Mouse (Mus musculus) forebrain, embryonic 14.5 days (tissue): ENCODE data around the gene Hoxb9. TPM values are rescaled to one million over a fixed set of nuclear protein-coding genes. Genes with fewer than 3 reads are reported as not detected.

Experiments
- ATAC-seq: fragments of 200-750 bp; cut with Nextera tagmentation; 2 replicates; pipeline ENCODE4 v1.8.0; 2017; ENCODE audit warnings: mild to moderate bottlenecking, moderate library complexity
- DNase-seq: peaks from one replicate; pipeline ENCODE4 v3.0.0-alpha.2; 2015; ENCODE audit warnings: low spot score
- H3K27ac ChIP-seq: fragments of 300-500 bp; sonication (generic); 2 replicates; pipeline ENCODE4 v1.5.1; 2014; ENCODE audit warnings: low read depth, mild to moderate bottlenecking, control low read depth, low read length, moderate library complexity
- H3K27me3 ChIP-seq: fragments of 300-500 bp; sonication (generic); replicated peaks from 2 replicates; pipeline ENCODE4 v1.6.1; 2014; ENCODE audit warnings: low read length, control low read depth, mixed read lengths; ENCODE audit not compliant: control insufficient read depth, insufficient read depth
- H3K36me3 ChIP-seq: fragments of 300-500 bp; sonication (generic); 2 replicates; pipeline ENCODE4 v1.6.1; 2014; ENCODE audit warnings: low read length, control low read depth; ENCODE audit not compliant: control insufficient read depth, insufficient read depth
- H3K4me1 ChIP-seq: fragments of 300-500 bp; sonication (generic); 2 replicates; pipeline ENCODE4 v1.6.1; 2014; ENCODE audit warnings: antibody characterized with exemption, low read length, control low read depth; ENCODE audit not compliant: control insufficient read depth, insufficient read depth
- H3K4me2 ChIP-seq: fragments of 300-500 bp; sonication (generic); 2 replicates; pipeline ENCODE4 v1.6.1; 2014; ENCODE audit warnings: mild to moderate bottlenecking, control low read depth, low read length
- H3K4me3 ChIP-seq: fragments of 300-500 bp; sonication (generic); 2 replicates; pipeline ENCODE4 v1.5.1; 2014; ENCODE audit warnings: low read depth, low read length, control low read depth
- H3K9ac ChIP-seq: fragments of 300-500 bp; sonication (generic); 2 replicates; pipeline ENCODE4 v1.6.1; 2014; ENCODE audit warnings: mild to moderate bottlenecking, low read length, control low read depth, moderate library complexity
- H3K9me3 ChIP-seq: fragments of 300-500 bp; sonication (generic); replicated peaks from 2 replicates; pipeline ENCODE4 v1.6.1; 2016; ENCODE audit warnings: low read length, control low read depth, mixed read lengths; ENCODE audit not compliant: control insufficient read depth
- WGBS: fragments of 180-500 bp; shearing (Covaris S2); extraction: QIAGEN DNeasy Blood & Tissue Kit; methylation state at CpG from one replicate; pipeline ENCODE4 v1.1.7; 2014; 5-methylcytosine and 5-hydroxymethylcytosine counted together
- polyA plus RNA-seq: library from polyadenylated mRNA; unstranded; fragments of >200 nt; fragmentation: Nextera tagmentation; extraction: Ambion mirVana; gene quantifications from 2 replicates; pipeline ENCODE4 v1.2.1, GENCODE M21; 2014

Hoxb9 gene
- polyA plus RNA-seq, 1 experiment from 2014 or later: not detected

DNA sequence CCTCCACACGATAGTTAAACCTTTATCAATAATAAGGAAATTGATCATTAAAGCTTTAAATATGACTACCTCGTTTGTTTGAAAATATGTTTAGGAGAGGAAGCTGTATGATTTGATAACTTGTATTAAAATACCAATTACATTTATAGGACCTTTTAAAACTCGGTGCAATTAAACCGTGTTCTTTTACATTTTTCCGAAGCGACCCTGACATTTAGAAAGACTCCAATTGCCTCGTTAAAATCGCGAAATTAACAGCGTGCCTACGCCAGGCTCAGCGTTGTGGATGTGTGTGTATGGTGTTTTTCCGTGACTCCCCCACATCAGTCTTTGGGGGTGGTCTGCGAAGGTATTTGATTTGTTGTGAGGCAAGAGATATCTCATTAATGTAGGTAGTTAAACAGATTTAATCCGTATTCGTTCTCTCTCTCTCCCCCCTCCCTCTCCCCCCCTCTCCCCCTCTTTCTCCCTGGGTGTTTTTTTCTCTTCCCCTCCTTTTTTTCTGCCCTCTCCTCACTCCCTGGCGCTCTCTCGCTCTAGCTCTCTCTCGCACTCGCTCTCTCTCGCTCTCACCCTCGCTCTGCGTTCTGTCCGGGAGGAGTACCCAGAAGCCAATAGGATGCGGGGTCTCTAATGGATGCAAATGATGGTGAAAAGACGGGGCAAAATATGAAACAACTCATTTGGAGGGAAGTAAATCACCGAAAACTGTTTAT lies 10.8 kb downstream of the Hoxb9 start, which contains the start of gene Hoxb8:
Hoxb8 (plus strand) TSS at position 51 of the 716 bp plus-strand sequence.
- DNase-seq: no peak
- Histone ChIP-seq H3K4me3 (no peak within 1 kb of the TSS), H3K27ac (no peak within 1 kb of the TSS), H3K9me3 (no peaks in the 10 kb centered on the region), H3K4me2 (no peak within 1 kb of the TSS), H3K4me1 (no peaks in the 10 kb centered on the region), H3K27me3 (peaks cover 94% of the 10 kb centered on the region), H3K36me3 (no peaks in the 10 kb centered on the region), H3K9ac (no peak within 1 kb of the TSS)
- WGBS: 1% methylated on average over 27 of the region's 27 CpGs
- ATAC-seq: no peak

DNA sequence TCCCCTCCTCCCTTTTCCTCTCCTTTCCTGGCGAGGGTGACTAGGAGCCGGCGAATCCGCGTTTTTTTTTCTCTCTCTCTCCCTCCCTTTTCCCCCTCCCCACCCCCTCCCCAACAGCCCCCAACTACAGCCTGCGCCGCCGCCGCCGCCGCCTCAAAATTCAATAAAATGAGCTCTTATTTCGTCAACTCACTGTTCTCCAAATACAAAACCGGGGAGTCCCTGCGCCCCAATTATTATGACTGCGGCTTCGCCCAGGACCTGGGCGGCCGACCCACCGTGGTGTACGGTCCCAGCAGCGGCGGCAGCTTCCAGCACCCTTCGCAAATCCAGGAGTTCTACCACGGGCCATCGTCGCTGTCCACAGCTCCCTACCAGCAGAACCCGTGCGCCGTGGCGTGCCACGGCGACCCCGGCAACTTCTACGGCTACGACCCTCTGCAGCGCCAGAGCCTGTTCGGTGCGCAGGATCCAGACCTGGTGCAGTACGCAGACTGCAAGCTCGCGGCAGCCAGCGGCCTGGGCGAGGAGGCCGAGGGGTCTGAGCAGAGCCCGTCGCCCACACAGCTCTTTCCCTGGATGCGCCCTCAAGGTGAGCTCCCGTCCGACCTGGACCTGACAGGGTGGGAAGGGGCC lies 11.7 kb downstream of the Hoxb9 start:
- H3K4me3 ChIP-seq: no peak overlapping the region

DNA sequence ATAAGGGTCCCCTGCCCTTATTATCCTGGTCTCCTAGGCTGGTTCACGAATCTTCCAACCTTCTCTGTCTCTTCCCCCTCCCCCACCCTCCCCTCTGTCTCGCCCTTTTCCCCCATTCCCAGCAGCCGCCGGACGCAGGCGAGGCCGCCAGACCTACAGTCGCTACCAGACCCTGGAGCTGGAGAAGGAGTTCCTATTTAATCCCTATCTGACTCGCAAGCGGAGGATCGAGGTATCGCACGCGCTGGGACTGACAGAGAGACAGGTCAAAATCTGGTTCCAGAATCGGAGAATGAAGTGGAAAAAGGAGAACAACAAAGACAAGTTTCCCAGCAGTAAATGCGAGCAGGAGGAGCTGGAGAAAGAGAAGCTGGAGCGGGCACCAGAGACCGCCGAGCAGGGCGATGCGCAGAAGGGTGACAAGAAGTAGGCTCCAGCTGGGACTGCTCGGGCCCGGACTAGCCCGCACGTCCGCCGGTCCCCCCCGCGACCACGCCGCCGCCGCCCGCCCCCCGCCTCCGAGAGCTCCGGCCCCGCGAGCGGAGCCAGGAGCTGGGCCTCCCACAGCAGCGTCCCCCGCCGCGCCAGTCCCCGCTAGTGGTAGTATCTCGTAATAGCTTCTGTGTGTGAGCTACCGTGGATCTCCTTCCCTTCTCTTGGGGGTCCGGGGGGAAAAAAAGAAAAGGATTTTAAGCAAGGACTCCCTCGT lies 12.9 kb downstream of the Hoxb9 start:
- no peaks in the 10 kb centered on the region for H3K36me3 ChIP-seq
- under 1% methylated on average over 49 of the region's 49 CpGs for WGBS
- H3K27me3 ChIP-seq: peaks cover 95% of the 10 kb centered on the region
- no peaks in the 10 kb centered on the region for H3K9me3 ChIP-seq
- DNase-seq (peak; percentile 53), ATAC-seq (no peak)
- peak overlapping the region; percentile 37 for H3K4me2 ChIP-seq
- H3K4me1 ChIP-seq: no peaks in the 10 kb centered on the region
- H3K4me3 ChIP-seq: peak overlapping the region; percentile 17; the same call in 1 of the 2 replicates
- no peak overlapping the region for H3K27ac ChIP-seq
- H3K9ac ChIP-seq: no peak overlapping the region; the same call in 1 of the 2 replicates

More for the DNA sequence above, 11.7 kb downstream of the Hoxb9 start:
- DNase-seq (no peak), ATAC-seq (no peak)
- H3K9ac ChIP-seq: no peak overlapping the region
- no peaks in the 10 kb centered on the region for H3K9me3 ChIP-seq
- WGBS: under 1% methylated on average over 49 of the region's 49 CpGs
- H3K27ac ChIP-seq: no peak overlapping the region
- no peak overlapping the region for H3K4me2 ChIP-seq
- H3K27me3 ChIP-seq: peaks cover 94% of the 10 kb centered on the region
- H3K36me3 ChIP-seq: no peaks in the 10 kb centered on the region
- no peaks in the 10 kb centered on the region for H3K4me1 ChIP-seq

DNA sequence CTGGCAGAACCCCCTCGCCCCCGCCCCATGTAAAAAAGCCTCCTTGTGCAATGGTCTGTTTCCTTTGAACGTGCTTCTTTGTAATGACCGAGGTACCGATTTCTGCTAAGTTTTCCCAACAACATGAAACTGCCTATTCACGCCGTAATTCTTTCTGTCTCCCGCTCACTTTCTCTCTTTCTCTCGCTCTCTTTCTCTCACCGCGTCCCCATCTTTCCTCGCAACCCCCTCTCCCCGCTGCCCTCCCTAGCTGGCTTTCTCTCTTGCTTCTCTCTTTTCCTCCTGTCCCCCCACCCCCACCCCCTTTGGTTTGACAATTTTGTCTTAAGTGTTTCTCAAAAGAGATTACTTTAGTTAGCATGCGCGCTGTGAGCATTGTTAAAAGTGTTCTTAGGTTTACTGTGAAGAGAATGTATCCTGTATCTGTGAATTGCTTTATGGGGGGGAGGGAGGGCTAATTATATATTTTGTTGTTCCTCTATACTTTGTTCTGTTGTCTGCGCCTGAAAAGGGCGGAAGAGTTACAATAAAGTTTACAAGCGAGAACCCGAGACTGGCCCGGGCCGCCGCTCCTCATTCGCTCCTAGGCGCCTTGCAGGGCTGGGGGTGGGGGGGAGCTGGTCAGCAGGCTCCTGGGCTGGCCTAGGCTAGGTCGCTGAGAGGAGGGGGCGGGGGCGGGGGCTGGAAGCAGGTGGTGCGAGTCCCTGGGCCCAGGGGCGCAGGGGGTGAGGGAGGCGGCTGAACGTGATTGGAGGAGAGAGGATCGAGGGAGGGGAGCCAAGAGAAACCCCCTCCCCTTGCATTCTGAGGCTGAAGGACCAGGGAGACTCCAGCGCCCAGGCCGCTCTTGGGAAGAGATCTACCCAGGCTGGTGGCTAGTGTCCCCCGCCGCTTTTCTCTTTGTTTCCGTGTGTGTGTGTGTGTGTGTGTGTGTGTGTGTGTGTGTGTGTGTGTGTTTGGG lies 13.8 kb downstream of the Hoxb9 start:
- Histone ChIP-seq H3K4me3 (no peak overlapping the region), H3K9me3 (no peaks in the 10 kb centered on the region), H3K27me3 (peaks cover 95% of the 10 kb centered on the region), H3K4me1 (no peaks in the 10 kb centered on the region), H3K36me3 (no peaks in the 10 kb centered on the region), H3K27ac (no peak overlapping the region), H3K4me2 (peak overlapping the region; percentile 37), H3K9ac (no peak overlapping the region)
- DNase-seq: no peak
- under 1% methylated on average over 36 of the region's 37 CpGs for WGBS
- no peak for ATAC-seq

DNA sequence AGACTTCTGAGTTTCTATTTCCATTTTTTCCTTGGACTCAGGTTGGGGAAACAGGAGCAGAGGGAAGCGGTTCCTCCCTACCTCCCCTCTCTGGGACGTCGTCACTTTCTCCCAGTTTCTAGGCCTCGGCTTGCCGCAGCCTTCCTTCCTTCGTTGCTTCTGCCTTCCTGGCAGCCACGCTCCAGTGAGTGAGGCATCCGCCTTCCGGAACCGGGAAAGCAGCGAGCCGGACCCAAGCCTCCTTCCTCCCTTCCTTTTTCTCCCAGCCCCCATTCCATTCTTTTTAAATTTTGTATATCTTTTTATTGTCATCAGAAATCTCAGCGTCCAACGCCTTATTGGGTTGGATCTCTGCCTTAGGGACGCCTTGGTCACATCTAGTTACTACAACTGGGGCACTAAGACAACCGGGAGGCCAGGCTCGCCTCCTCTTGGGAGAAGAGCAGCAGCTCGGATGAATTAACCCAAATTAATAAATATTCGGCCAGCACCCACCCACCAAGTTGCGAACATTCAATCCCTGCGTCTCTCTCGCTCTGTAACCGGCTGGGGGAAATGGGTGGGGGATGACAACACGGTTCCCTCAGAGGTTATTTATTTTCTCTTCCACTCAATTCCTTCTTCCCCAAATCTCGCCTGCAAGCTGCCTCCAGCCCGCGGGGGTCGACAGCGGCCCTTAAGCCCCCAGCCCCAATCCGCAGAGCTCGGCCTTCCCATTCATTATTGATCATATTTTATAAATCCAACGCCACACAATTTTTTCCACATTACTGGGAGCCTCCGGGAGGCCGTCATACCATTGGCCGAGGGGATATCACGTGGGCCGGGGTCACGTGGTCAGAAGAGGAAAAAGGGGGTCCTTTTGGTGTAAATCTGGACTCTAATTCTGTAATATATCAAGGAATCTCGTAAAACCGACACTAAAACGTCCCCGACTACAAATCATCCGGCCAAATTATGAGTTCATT lies 14.8 kb downstream of the Hoxb9 start, which contains the start of gene Hoxb7:
Hoxb7 (plus strand) TSS at position 853 of the 968 bp plus-strand sequence.
- ATAC-seq: no peak
- Histone ChIP-seq H3K27ac (no peak within 1 kb of the TSS), H3K4me2 (no peak within 1 kb of the TSS), H3K4me1 (no peaks in the 10 kb centered on the region), H3K9ac (no peak within 1 kb of the TSS), H3K9me3 (no peaks in the 10 kb centered on the region), H3K27me3 (peaks cover 94% of the 10 kb centered on the region), H3K4me3 (no peak within 1 kb of the TSS), H3K36me3 (no peaks in the 10 kb centered on the region)
- WGBS: 1% methylated on average over 42 of the region's 43 CpGs
- no peak for DNase-seq

DNA sequence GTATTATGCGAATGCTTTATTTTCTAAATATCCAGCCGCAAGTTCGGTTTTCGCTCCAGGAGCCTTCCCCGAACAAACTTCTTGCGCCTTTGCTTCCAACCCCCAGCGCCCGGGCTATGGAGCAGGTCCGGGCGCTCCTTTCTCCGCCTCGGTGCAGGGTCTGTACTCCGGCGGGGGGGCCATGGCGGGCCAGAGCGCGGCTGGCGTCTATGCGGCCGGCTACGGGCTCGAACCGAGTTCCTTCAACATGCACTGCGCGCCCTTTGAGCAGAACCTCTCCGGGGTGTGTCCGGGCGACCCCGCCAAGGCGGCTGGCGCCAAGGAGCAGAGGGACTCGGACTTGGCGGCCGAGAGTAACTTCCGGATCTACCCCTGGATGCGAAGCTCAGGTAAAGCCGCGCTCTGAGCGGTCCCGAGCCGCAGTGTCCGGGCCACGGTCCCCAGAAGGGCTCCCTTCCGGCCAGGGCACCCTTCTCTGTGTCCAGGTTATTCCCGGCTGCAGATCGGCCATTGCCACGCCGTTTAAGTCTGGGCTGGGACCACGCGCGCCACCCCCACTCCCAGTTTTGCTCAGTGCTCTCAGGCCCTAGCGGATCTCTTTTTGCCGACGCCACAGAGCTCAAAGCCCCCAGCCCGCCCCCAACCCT lies 15.6 kb downstream of the Hoxb9 start:
- no peaks in the 10 kb centered on the region for H3K9me3 ChIP-seq
- H3K9ac ChIP-seq: no peak overlapping the region
- H3K27ac ChIP-seq: no peak overlapping the region
- no peak overlapping the region for H3K4me3 ChIP-seq
- ATAC-seq (no peak), DNase-seq (no peak)
- no peak overlapping the region for H3K4me2 ChIP-seq
- under 1% methylated on average over 55 of the region's 55 CpGs for WGBS
- H3K4me1 ChIP-seq: no peaks in the 10 kb centered on the region
- peaks cover 97% of the 10 kb centered on the region for H3K27me3 ChIP-seq
- no peaks in the 10 kb centered on the region for H3K36me3 ChIP-seq

DNA sequence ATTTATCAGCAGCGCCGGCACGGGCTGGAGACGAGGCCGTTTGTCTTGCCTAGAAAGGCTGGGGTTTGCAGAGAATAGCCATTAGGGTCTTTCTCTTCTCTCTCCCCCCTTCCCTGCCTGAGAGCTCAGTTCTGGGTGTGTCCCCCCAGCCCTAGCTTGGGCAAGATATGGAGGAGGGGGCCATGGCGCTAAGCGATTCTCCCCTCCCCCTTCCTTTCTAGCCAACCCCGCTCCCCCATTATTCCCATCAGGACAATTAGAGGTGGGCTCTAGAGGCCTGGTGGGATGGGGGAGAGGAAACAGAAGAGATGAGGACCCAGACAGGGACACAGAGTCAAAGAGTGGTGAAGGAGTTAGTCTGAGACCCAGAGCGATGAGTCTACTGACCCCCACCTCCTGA lies 16.2 kb downstream of the Hoxb9 start:
- Histone ChIP-seq H3K9ac (no peak overlapping the region), H3K27me3 (peaks cover 99% of the 10 kb centered on the region), H3K4me1 (no peaks in the 10 kb centered on the region), H3K27ac (no peak overlapping the region), H3K4me2 (no peak overlapping the region), H3K36me3 (no peaks in the 10 kb centered on the region), H3K9me3 (no peaks in the 10 kb centered on the region), H3K4me3 (no peak overlapping the region)
- ATAC-seq: no peak
- WGBS: under 1% methylated on average over 8 of the region's 9 CpGs
- no peak for DNase-seq
